Mouse (Mus musculus): ENCODE measurements around the gene Oosp1.

Gene Oosp1

DNA sequence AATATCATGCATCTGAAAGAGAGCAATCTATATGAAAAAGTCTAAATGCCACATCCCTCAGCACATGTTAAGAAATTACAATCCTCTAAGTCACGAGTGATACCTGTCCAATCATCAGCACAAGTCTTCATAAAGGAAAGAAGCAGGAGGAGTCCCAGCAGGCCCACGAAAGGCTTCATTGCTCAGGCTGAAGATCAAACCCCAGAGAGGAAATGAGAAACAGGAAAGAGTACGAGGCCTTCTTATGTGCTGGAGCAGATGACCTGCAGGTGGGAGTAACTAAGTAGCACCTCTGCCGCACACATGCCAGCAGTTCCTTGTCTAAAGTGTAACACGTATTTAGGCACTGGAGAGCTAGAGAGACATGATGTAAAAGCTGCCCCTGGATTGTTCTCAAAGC is at the start of gene Oosp1:
TSS of gene Oosp1 (minus strand) at position 312 of the 400 bp plus-strand sequence.
- peak in 1 of 2 experiments; percentile 2 for DNase-seq

DNA sequence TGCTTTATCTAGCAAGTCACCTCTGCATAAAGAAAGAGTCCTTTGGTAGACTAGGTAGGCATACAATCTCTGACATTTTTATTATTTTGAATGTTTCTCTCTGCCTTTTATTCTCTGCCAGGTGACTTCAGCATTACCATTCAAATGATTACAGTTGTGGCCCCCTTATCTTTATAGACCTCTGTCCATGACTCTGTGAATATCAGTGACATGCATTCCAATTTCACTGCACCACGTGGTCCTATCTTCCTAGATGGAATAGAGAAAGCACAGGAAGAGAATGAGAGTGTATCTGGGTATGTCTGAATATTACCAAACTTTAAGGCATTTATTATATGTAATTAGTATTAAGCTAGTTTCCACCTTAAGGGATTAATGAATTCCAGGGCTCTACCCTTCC is 45.5 kb upstream of the Oosp1 start:
- no peak for DNase-seq

DNA sequence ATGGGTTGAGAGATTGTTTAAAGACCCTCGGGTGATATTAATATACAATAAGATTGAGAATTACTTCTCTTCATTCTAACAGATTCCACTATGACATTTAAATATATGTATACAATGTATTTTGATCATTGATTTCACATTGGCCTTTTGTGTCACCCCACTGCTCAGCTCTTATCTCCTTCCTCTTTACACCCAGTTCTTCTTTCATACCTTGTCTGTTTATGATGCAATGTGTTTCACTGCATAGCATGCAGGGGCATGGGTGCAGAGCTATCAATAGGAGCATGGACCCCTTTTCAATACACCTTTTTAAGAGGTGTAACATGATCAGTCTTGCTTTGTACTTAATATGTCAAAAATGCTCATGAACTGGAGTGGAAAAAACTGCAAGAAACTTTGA is 39.3 kb upstream of the Oosp1 start:
- no peak for DNase-seq

DNA sequence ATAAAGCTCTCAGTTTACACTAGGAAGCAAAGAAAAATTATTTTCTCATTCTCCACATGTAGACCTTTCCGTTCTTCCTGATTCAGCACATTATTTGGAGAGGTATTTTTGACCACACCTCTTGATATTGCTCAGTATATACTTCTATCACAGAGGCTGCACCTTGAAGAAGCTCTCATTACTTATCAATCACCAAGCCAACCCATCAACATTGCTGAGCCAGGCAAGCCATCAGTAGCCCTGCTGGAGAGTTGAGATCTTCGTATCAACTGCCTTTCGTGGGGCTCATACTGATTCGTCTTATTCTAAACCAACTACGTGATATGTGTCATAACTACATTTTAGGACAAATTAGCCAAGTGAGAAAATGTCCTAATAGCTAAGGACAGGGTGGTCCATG is 36.4 kb upstream of the Oosp1 start:
- DNase-seq: no peak

DNA sequence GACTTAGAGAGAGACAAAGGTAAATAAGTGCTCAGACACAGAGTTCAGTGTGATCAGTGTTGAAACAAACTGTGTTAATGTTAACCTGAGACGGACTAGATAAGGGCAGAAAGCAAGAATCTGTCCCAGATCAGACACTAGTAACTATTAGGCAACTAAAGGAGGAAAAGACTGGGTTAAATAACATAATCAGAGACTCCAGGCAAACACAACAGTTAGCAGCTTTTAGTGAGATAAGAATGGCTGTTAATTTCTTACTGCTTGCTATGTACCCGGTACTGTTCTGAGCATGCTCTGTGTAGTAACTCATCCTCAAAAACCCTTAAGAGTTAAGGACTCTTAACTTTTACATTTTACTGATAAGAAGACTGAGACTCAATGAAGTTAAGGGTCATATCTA is 35.0 kb upstream of the Oosp1 start:
- no peak for DNase-seq

DNA sequence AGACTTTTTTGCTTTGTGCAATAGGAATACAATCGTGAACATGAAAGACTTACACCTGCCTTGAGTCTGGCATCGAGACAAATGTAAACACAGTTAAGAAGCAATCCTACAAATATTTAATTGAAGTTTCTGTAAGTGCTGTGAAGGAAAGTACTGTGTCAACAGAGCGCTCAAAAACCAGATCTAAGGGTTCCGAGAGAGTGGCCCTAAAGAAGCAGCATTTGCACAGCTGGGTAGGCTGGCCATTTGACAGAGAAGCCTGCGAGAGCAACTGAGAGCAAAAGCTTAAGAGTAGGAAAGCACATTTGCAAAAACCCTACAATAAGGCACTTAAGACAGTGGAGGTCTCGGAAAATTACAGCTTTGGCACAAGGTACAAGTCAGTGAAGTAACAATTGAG is 33.3 kb upstream of the Oosp1 start:
- no peak for DNase-seq

DNA sequence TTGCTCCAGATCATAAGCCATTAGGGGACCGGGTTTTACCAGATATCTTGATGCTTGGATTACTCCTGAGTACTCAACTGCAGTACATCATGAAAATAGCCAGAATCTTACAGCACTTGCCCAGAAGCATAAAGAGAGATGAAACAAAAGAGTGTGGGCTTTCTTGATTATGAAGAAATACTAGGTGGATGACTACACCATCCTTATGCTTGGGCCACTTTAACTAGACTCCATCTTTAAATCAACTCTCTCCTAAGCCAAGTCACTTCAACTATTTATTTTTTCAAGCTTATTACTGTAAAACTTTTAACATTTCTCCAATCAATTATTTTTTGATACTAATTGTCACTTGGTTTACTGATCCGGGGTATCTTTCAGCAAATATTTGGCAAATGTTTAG is 32.9 kb upstream of the Oosp1 start:
- DNase-seq: no peak

DNA sequence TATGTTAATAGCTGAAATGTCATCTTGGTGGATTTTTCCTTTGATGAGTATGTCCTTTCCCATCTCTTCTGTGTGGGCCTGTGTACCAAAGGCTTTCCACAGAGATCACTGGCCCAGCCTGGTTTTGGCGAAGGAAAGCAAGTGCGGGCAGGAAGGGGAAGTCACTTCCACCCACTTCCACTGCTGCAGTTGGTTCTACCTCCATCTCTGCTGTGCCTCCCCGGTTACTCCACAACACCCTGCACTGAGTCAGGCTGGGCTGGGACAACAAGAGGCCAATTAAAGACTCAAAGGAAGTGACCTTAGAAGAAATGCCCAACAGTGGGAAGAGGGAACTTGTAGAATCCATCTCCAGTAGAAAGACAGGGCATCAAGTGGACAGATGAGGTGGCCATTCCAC is 29.1 kb upstream of the Oosp1 start:
- no peak for DNase-seq

DNA sequence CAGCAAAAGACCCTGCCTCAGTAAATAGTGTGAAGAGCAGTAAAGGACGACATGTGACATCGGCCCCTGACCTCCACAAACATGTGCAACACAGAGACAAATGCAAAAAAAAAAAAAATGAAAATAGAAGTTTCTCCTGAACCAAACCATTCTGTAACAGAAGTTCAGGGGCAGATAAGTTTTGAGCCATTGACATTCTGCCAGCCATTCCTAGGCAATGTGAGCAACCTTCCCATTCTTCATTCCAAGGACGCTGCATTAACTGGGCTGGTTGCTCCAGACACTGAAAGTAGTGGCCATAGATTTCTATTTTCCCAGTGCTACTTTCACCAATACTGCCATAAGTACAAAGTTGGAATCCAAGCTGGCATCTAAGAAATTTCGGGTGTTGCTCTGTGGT is 21.5 kb upstream of the Oosp1 start:
- DNase-seq: no peak

DNA sequence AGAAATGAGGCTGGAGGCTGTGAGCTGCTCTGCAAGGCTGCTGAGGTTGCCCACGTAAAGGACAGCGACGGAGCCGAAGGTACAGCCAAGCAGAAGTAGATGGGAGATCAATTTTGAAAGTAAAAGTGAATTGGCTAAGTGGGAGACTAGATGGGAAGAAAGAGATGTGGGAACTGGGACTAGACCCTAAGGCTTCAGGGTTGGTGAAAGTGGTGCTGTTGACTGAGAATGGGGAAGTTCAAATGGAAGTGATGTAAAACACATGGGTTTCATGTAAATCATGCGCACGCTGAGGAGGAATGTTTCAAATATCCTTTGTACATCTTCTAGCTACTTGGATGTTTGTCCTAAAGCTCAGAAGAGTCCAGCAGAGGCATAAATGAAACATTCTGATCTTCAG is 7.4 kb upstream of the Oosp1 start:
- no peak for DNase-seq

DNA sequence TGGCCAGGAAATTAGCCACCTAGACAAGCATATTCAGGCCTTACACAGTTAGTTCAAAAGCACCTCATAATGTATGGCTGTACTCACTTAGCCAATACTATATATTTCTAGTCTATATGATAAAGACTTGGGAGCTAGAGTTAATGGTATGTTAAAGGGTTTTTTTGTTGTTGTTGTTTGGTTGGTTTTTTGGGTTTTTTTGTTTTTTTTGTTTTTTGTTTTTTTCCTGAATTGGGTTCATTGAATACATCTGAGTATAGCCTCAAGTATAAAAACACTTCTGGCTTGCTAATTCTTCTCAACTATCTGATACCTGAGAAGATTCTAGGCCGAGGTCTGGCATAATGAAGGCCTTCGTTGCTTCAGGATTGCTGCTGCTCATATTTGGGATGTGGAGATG is 5.8 kb upstream of the Oosp1 start, which contains the start of gene Oosp3:
TSS of gene Oosp3 (plus strand) at position 301 of the 400 bp plus-strand sequence.
- DNase-seq: no peak

DNA sequence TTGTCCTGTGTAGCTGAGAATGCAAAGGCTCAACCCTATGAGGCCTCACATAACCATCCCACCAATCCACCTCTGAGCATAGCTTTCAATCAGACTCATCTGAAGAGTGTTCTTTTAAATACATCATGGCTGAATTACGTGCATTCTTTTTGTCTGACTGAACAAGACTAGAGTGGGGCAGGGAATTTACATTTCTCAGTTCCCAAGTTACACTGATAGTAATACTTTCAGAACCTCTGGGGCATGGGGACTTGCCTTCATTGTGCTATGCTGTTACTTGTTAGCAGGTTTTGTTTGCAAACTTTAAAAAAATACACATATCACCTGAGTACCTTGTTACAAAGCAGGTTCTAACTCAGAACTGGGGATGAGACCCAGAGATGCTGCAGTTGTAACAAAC is 504 bp upstream of the Oosp1 start:
- no peak for DNase-seq

DNA sequence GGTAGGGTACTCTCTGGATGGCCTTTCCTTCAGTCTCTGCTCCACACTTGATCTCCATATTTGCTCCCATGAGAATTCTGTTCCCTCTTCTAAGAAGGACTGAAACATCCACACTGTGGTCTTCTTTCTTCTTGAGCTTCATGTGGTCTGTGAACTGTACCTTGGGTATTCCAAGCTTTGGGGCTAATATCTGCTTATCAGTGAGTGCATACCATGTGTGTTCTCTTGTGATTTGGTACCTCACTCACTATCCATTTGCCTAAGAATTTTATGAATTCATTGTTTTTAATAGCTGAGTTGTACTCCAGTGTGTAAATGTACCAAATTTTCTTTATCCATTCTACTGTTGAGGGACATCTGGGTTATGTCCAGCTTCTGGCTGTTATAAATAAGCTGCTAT is 29.4 kb downstream of the Oosp1 start:
- no peak for DNase-seq

DNA sequence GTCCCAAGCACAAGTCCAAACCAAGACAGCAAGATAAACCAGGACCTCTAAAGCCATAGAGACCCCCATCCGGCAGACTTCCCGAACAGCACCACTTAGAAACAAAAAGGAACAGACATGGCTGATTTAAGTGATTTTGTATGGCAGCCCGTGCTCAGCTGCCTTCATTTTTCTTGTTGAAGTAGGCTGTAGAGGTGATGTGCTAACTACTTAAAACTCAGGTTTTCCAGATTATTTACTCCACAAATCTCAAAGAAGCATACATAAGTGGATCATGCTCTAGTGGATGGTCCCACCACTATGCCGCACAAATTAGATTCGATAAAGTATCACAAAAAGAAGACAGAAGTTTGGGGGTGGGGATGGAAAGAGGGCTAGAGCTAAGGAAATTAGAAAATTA is 30.5 kb downstream of the Oosp1 start, which contains the start of gene Oosp2:
TSS of gene Oosp2 (minus strand) at position 101 of the 400 bp plus-strand sequence.
- DNase-seq: no peak

DNA sequence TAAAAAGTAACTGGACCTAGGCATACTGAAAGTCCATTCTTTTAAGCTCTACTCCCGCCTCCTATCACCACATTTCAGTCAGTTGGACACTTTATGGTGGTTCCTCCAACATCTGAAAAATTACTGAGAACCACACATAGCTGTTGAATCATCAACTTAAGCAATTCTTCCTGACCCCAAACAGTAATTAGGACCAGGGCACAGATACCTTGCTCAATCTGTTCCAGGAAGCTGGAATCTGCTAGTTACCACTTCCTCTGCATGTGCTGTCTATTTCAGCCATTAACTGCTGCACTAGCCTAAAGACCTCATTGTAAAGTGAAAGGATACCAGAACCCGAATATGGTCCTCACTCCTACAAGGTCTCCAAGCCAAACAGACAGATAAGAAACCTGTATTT is 31.8 kb downstream of the Oosp1 start:
- DNase-seq: no peak

DNA sequence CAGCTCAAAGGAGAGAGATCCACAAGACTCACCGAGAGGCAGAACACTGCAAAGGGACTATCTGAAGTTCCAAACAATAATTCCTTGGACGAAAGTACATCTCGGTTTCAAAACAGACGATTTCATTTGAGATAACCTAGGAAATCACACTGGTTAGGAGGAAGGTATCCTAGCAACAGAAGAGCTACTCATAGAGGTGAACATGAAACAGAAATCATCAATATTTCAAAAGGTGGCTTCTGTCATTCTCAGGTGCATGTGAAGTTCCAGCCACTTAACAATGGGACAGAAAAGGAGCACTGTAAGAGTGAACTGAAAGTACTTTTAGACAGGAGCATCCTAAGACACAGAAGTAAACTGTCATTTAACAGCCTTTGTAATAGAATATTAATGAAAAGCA is 41.4 kb downstream of the Oosp1 start:
- DNase-seq: no peak

DNA sequence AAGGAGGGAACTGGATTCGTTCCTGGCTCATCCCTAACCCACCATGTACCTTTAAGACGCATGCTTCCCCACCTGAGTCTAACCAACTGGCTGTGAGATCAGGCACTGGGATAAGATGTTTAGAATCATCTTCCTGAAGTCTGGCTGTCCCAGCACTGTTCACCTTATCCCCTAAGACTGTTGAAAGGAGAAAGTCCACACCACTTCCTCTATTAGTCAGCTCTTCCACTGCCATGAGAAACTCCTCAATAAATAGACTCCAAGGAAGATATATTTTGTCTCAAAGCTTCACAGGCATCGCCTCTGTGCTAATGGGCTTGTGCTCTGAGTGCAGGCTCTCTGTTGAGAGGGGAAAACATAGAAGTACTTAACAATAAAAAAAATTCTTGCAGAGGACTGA is 44.8 kb downstream of the Oosp1 start:
- DNase-seq: no peak

DNA sequence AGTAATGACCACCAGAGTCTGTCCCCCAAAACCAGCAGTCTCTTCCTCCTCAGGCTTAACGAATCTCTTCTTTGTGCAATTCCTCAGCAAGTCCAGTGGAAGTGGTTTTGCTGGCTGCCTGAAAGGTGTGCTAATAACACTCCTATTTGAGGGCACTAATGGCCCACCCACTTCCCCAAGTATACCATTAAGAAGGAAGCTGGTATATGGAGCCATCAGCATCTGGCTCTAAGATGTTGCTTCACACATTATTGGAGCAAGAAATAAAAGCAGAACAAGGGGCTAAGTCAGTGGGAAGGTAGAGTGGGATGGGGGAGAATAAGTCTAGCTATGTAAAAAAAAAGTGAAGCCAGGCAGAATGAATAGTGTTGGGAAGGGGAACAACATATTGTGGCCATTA is 50.2 kb downstream of the Oosp1 start, which contains the start of gene Ms4a3:
TSS of gene Ms4a3 (minus strand) at position 120 of the 400 bp plus-strand sequence.
- no peak for DNase-seq

DNA sequence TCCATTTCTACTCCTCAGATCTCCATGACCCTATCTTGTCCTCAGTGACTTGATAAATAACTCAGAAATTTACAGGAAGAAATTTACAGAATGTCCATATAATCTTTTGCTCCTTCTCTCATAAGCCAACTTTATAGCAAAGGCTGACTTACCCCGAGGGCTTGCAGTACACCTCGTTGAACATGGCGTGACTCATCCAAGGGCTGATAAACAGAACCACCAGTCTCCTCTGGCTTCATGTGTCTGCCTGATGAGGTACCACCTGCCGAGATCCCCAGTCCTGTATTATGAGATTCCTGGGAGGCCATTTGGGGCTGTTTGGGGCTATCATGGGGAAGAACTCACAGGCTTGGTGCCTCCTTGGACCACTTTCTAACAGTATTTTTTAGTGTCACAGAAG is 51.9 kb downstream of the Oosp1 start:
- DNase-seq: no peak

DNA sequence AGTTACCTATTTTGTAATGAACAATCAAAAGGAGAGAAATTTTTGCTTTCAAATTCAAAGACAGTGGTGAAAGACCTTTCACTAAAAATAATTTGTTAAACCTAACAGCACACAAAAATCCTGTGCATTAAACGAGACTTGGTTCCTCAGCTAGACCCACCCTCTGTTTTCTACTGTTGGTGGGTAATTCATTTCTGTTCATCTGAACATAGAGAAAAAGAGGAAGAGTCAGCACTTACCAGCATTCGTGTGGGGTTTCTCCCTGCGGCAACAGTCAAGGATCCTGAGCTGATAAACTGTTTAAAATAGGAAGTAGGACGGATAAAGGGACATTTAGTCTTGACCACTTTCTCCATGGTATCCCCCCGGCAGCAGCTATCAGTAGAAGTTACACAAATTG is 55.4 kb downstream of the Oosp1 start:
- DNase-seq: no peak

DNA sequence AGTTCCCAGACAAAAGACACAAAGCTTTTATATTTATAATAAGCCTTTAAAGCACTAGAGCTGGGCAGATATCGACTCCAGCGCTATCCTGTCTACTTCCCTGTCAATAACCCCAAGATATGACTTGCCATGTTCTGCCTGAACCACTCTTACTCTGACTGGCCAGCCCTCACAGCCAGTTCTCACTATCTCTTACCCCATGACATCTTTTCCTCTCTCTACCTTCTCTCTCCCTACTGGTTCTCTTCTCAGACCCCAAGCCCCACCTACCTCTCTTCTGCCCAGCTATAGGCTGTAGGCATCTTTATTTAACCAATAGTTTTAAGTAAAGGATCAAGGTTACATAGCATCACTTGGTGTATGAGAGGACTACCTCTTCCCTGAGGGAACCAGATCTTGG is 56.6 kb downstream of the Oosp1 start:
- no peak for DNase-seq

DNA sequence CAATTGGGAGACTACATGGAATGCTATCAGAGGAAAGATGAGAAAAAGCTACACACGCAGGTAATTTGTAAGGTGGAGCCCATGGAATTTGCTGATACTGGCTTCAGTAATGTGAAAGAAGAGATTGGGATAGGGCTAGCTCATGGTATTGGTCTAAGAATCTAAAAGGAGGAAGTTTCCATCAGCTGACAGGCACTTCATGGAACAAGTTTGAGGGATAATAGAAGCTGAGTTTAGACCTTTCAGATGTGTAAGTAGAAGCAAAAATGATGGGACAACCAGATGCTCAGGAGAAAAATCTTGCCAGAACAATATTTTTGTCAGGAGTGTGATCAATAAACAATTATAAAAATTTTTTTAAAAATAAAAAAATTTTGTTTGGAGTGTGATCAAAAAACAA is 57.2 kb downstream of the Oosp1 start:
- DNase-seq: no peak

DNA sequence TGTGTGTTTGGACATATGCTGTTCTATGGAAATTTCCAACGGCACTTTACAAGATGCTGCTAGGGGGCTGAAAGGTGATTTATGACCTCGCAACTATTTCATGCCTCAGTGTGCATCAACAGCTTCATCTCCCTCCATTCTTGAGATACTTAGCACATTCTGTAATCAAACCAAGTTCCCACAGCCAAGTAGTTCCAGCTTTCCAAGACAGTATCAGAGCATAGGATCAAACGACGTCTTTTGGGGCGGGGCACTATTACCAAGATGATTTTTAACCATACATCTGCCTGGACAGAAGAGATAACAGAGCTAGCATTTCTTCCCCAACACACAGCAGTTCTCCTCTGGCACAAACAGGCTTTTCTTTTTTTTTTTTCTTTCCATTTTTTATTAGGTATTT is 65.7 kb downstream of the Oosp1 start:
- DNase-seq: no peak

DNA sequence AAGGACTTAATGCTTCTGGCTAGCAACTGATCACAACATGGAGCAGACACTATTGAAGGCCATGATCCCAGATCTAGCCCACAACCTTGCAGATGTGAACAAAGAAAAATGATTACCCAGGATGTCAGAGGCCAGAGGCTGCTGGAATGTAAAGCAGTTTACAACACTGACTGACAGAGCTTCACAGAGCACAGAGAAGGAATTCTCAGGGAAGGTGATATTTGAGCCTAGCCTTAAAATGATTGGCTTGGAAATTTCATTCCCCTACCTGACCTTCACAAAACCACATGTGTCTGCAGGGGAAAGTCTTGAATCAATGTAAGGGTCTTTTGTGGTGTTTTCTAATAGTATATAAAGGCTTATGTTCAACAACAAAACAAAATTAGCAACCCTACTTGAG is 66.2 kb downstream of the Oosp1 start:
- DNase-seq: no peak

DNA sequence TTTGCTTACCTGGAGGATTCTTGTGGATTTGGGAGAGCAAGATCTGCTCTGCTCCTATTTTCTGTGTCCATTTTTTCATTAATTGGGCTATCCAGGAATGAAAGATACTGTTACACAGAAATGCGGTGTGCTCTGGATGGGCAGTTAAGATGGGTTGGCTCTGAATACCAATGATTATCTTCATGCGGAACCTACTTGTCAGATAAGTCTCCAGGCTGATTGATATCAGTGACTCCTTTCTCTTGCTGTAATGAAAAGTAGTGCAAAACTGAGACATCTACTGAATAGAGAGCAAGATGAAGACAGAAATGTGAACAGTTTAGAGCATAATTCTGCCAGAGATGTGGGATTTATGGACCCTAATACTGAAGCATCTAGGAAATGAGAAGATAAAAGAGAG is 67.4 kb downstream of the Oosp1 start, which contains the start of gene Ms4a2:
TSS of gene Ms4a2 (minus strand) at position 169 of the 400 bp plus-strand sequence.
- DNase-seq: no peak

DNA sequence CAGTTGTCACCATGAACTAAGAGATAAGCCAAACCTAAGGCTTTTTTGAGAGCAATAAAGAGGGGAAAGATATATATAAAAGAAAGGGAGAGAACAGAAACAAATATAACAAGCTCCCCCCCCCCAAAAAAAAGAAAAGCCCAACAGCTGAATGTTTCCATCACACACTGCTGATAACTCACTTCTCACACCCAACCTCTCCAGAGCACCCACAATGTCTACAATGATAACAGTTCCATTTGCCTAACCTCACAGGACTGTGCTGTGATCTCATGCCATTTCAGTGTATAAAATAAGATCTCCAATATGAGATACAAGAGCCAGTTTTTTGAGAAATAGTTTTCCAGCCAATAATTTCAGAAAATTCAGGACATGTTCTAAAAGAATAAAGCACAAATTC is 73.0 kb downstream of the Oosp1 start:
- DNase-seq: no peak
